Mouse (Mus musculus): Measurements from ENCODE around the gene Camkv. TPM values are rescaled to one million over a fixed set of nuclear protein-coding genes. Genes with fewer than 3 reads are reported as not detected.

The Camkv gene
- polyA plus RNA-seq, 1 experiment from 2014 or later = 2.6 TPM

DNA sequence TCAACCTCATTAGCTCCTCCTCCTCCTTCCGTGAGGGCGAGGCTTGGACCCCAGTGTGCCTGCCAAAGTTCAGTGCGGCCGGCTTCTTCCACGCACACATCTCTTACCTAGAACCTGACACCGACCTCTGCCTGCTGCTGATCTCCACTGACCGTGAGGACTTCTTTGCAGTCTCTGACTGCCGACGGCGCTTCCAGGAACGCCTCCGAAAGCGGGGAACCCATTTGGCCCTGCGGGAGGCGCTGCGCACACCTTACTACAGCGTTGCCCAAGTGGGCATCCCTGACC is 33.9 kb upstream of the Camkv start:
- Histone ChIP-seq H3K36me3 (ENCODE audit: control insufficient read depth, insufficient read depth, low read length) (peaks cover 7% of the 10 kb centered on the region), H3K4me3 (ENCODE audit: low read depth, low read length) (peak overlapping the region; percentile 32), H3K4me1 (ENCODE audit: control insufficient read depth, insufficient read depth, low read length) (peaks cover 12% of the 10 kb centered on the region), H3K27ac (replicated peaks; ENCODE audit: low read depth, low read length) (no peak overlapping the region), H3K9ac (ENCODE audit: low read depth, low read length) (peak overlapping the region; percentile 54), H3K27me3 (replicated peaks; ENCODE audit: control insufficient read depth, insufficient read depth, low read length) (peaks cover 15% of the 10 kb centered on the region), H3K4me2 (ENCODE audit: low read depth, low read length) (peak overlapping the region; percentile 56), H3K9me3 (ENCODE audit: control insufficient read depth, low read length) (no peaks in the 10 kb centered on the region)
- WGBS = 18% methylated on average over 12 of the region's 17 CpGs
- DNase-seq (ENCODE audit: low spot score) (no peak), ATAC-seq (ENCODE audit: low read depth) (no peak)

DNA sequence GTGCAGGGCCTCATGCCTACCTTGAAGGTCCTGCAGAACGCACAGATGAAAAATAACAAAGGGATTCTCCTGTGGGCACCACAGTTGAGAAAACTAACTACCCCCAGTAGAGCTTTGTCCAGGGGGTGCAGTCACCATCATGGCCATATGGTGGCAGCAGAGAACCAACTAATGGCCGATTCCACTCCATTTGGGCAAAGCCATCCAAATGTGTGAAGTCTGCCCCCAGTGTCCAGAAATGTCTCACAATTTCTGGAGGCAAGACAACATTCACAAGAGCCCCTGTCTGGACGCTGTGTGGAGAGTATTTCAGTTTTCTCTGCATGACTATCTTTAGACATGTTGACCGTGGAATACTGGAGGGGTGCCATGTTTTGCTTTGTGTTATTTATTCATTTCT is 30.7 kb upstream of the Camkv start:
- Histone ChIP-seq H3K9ac (ENCODE audit: low read depth, low read length) (no peak overlapping the region), H3K27me3 (replicated peaks; ENCODE audit: control insufficient read depth, insufficient read depth, low read length) (peaks cover 15% of the 10 kb centered on the region), H3K27ac (replicated peaks; ENCODE audit: low read depth, low read length) (no peak overlapping the region), H3K4me1 (ENCODE audit: control insufficient read depth, insufficient read depth, low read length) (peaks cover 43% of the 10 kb centered on the region), H3K9me3 (ENCODE audit: control insufficient read depth, low read length) (no peaks in the 10 kb centered on the region), H3K4me3 (ENCODE audit: low read depth, low read length) (no peak overlapping the region), H3K4me2 (ENCODE audit: low read depth, low read length) (no peak overlapping the region), H3K36me3 (ENCODE audit: control insufficient read depth, insufficient read depth, low read length) (0 out of 2 replicates have a peak, but pooled peaks cover 4% of the 10 kb centered on the region)
- ATAC-seq (ENCODE audit: low read depth) = peak; percentile 41
- DNase-seq (ENCODE audit: low spot score) = peak; percentile 92
- 2% methylated on average over 4 of the region's 4 CpGs for WGBS

DNA sequence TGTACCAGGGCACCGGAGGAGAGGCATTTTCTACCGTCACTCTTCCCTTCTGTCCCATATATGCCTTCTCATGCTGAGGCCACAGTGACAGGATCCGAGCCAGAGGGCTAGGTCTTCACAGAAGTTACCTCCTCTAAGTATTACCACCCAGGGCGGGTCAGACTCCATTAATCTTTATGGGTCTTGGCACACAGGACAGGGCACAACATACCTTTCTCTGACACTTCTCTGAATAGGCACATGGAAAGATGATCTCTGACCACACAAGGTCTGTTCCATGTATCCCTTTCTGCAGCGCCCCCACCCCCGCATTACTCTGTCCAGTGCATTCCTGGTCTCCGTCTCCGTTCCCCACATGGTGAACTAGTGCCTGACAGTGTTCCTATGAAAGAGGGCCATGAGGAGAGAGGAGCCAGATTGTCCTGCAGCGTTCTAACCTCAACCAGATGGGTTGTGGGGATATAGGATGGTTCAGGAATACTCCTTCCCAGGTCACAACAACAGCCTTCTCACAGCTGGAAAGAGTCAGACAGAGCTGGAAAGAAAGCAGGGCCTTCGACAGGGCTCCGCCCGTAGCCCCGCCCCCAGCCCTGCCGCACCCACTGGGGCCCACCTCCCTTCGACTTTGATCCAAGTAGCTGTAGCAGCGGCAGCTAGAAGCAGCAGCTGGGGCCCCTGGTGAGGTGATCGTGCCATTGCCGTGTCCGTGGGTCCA is 29.1 kb upstream of the Camkv start, which contains the start of gene Mst1r:
TSS of gene Mst1r (plus strand) at position 622 of the 715 bp plus-strand sequence.
- Histone ChIP-seq H3K4me3 (ENCODE audit: low read depth, low read length) (peak within 1 kb of the TSS; percentile 46), H3K27ac (replicated peaks; ENCODE audit: low read depth, low read length) (peak within 1 kb of the TSS; percentile 75), H3K4me2 (ENCODE audit: low read depth, low read length) (peak within 1 kb of the TSS; percentile 82), H3K27me3 (replicated peaks; ENCODE audit: control insufficient read depth, insufficient read depth, low read length) (no peaks in the 10 kb centered on the region; the same call in 1 of the 2 replicates), H3K4me1 (ENCODE audit: control insufficient read depth, insufficient read depth, low read length) (peaks cover 48% of the 10 kb centered on the region), H3K9ac (ENCODE audit: low read depth, low read length) (peak within 1 kb of the TSS; percentile 69), H3K36me3 (ENCODE audit: control insufficient read depth, insufficient read depth, low read length) (no peaks in the 10 kb centered on the region), H3K9me3 (ENCODE audit: control insufficient read depth, low read length) (no peaks in the 10 kb centered on the region)
- 20% methylated on average over 16 of the region's 19 CpGs for WGBS
- ATAC-seq (ENCODE audit: low read depth) (peak; percentile 91), DNase-seq (ENCODE audit: low spot score) (peak; percentile 91)

DNA sequence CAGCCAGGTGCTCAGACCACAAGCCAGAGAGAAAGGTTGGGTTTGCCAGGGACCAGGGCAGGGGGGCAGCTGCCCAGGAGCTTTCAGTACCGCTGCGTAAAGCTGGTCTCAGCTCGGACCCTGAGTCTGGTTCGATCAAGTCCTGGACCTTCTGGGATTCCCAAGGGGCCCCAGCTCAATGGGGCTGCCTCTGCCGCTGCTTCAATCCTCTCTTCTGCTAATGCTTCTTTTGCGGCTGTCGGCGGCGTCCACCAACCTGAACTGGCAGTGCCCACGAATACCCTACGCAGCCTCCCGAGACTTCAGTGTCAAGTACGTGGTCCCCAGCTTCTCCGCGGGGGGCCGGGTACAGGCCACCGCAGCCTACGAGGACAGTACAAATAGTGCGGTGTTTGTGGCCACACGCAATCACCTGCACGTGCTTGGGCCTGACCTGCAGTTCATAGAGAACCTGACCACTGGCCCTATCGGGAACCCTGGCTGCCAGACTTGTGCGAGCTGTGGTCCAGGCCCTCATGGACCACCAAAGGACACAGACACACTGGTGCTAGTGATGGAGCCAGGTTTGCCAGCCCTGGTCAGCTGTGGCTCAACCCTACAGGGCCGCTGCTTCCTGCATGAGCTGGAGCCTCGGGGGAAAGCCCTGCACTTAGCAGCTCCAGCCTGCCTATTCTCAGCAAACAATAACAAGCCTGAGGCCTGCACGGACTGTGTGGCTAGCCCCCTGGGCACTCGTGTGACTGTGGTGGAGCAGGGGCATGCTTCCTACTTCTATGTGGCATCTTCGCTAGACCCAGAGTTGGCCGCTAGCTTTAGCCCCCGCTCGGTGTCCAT is 28.3 kb upstream of the Camkv start:
- peak overlapping the region; percentile 46 for H3K4me3 ChIP-seq (ENCODE audit: low read depth, low read length)
- no peak; the same call in 1 of the 2 replicates for ATAC-seq (ENCODE audit: low read depth)
- WGBS = 37% methylated on average over 27 of the region's 31 CpGs

DNA sequence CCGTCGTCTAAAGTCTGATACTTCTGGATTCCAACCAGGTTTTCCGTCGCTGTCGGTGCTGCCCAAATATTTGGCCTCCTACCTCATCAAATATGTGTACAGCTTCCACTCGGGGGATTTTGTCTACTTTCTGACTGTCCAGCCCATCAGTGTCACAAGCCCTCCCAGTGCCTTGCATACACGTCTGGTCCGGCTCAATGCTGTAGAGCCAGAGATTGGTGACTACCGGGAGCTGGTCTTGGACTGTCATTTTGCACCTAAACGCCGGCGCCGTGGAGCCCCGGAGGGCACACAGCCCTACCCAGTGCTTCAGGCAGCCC is 27.7 kb upstream of the Camkv start:
- no peaks in the 10 kb centered on the region; the same call in 1 of the 2 replicates for H3K27me3 ChIP-seq (replicated peaks; ENCODE audit: control insufficient read depth, insufficient read depth, low read length)
- WGBS = 77% methylated on average over 14 of the region's 14 CpGs
- no peak for DNase-seq (ENCODE audit: low spot score)
- H3K4me1 ChIP-seq (ENCODE audit: control insufficient read depth, insufficient read depth, low read length) = peaks cover 48% of the 10 kb centered on the region
- H3K4me3 ChIP-seq (ENCODE audit: low read depth, low read length) = peak overlapping the region; percentile 46
- no peak overlapping the region for H3K27ac ChIP-seq (replicated peaks; ENCODE audit: low read depth, low read length)
- peak overlapping the region; percentile 82 for H3K4me2 ChIP-seq (ENCODE audit: low read depth, low read length)
- no peak for ATAC-seq (ENCODE audit: low read depth)
- peak overlapping the region; percentile 69; the same call in 1 of the 2 replicates for H3K9ac ChIP-seq (ENCODE audit: low read depth, low read length)
- no peaks in the 10 kb centered on the region for H3K9me3 ChIP-seq (ENCODE audit: control insufficient read depth, low read length)
- no peaks in the 10 kb centered on the region for H3K36me3 ChIP-seq (ENCODE audit: control insufficient read depth, insufficient read depth, low read length)

More for the DNA sequence above, 28.3 kb upstream of the Camkv start:
- Histone ChIP-seq H3K27me3 (replicated peaks; ENCODE audit: control insufficient read depth, insufficient read depth, low read length) (no peaks in the 10 kb centered on the region; the same call in 1 of the 2 replicates), H3K4me2 (ENCODE audit: low read depth, low read length) (peak overlapping the region; percentile 82), H3K36me3 (ENCODE audit: control insufficient read depth, insufficient read depth, low read length) (no peaks in the 10 kb centered on the region), H3K9me3 (ENCODE audit: control insufficient read depth, low read length) (no peaks in the 10 kb centered on the region), H3K9ac (ENCODE audit: low read depth, low read length) (peak overlapping the region; percentile 69), H3K27ac (replicated peaks; ENCODE audit: low read depth, low read length) (peak overlapping the region; percentile 75; the same call in 1 of the 2 replicates), H3K4me1 (ENCODE audit: control insufficient read depth, insufficient read depth, low read length) (peaks cover 48% of the 10 kb centered on the region)
- no peak for DNase-seq (ENCODE audit: low spot score)

DNA sequence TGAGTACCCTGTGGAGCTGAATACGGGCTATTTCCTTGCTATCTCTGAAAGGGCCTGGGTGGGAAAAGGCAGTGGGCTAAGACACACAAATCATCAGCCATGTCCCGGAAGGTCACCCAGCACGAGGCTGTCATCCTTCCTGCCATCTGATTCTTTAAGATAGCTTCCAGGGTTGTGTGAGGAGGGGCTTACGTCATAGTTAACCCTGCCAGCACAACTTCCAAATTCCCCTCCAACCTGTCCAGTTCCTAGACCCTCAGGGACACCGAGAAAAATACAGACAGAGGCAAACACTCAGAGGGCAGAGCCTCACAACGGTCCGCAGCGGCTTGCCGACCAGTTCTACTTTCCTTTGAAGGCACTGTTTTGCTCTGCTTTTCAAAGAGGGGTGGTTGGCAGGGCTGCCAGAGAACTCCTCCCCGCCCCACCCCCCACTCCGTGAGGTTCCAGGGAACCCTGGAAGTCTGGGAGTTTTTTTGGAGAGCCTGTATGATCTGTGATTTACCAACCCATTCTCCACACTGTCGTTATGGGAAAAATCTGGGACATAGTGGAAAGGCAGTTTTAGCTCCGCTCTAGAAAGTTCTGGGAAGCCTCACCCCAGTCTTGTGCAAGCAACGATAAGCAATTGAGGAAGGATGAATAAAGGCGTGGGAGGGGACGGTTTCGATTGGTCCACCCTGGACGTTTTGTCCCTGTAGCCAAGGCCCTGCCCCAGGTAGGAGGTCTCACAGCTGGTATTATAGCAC is 26.9 kb upstream of the Camkv start:
- Histone ChIP-seq H3K9ac (ENCODE audit: low read depth, low read length) (peak overlapping the region; percentile 69), H3K4me3 (ENCODE audit: low read depth, low read length) (peak overlapping the region; percentile 46), H3K4me2 (ENCODE audit: low read depth, low read length) (peak overlapping the region; percentile 82), H3K4me1 (ENCODE audit: control insufficient read depth, insufficient read depth, low read length) (peaks cover 48% of the 10 kb centered on the region), H3K27ac (replicated peaks; ENCODE audit: low read depth, low read length) (no peak overlapping the region), H3K36me3 (ENCODE audit: control insufficient read depth, insufficient read depth, low read length) (no peaks in the 10 kb centered on the region), H3K27me3 (replicated peaks; ENCODE audit: control insufficient read depth, insufficient read depth, low read length) (no peaks in the 10 kb centered on the region; the same call in 1 of the 2 replicates), H3K9me3 (ENCODE audit: control insufficient read depth, low read length) (no peaks in the 10 kb centered on the region)
- no peak for ATAC-seq (ENCODE audit: low read depth)
- WGBS = 33% methylated on average over 18 of the region's 18 CpGs
- no peak for DNase-seq (ENCODE audit: low spot score)

DNA sequence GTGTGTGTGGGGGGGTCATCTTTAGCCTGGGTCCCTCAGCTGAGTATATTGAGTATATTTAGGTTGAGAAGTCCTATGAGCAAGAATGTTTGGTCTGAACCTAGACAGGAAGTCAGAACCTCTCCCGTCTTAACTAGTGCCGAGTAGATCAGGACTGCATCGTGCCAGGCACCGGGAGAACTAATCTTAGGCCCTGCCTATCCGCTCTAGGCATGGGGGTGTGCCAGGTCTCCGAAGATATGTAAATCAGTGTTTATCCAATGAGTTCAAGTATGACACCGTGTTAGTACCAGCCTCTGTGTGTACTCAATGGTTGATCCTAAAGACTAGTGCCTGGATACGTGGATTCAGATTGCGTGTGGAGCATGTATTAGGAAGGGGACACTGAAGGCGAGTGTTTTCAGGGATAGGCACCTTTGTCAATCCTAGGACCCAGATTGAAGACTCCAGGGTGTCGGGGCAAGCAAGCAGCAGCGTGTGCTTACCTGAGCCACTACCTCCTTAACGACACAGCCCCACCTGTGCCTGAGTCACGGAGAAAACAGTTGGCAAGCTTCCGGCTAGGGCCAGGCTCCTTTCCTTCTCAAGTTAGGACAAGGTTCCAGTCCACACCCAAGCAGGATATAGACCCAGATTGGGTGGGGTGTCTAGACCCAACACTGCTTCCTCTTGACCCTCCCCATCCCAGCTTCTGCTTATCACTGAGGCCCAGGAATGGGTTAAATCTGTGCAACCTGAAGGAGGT is 25.3 kb upstream of the Camkv start:
- ATAC-seq (ENCODE audit: low read depth) (no peak), DNase-seq (ENCODE audit: low spot score) (no peak)
- no peaks in the 10 kb centered on the region for H3K36me3 ChIP-seq (ENCODE audit: control insufficient read depth, insufficient read depth, low read length)
- no peak overlapping the region for H3K27ac ChIP-seq (replicated peaks; ENCODE audit: low read depth, low read length)
- peak overlapping the region; percentile 82; the same call in 1 of the 2 replicates for H3K4me2 ChIP-seq (ENCODE audit: low read depth, low read length)
- 0 out of 2 replicates have a peak overlapping the region, but pooled peaks have one; percentile 3 for H3K9ac ChIP-seq (ENCODE audit: low read depth, low read length)
- H3K27me3 ChIP-seq (replicated peaks; ENCODE audit: control insufficient read depth, insufficient read depth, low read length) = no peaks in the 10 kb centered on the region; the same call in 1 of the 2 replicates
- no peak overlapping the region for H3K4me3 ChIP-seq (ENCODE audit: low read depth, low read length)
- peaks cover 45% of the 10 kb centered on the region for H3K4me1 ChIP-seq (ENCODE audit: control insufficient read depth, insufficient read depth, low read length)
- H3K9me3 ChIP-seq (ENCODE audit: control insufficient read depth, low read length) = no peaks in the 10 kb centered on the region
- 82% methylated on average over 15 of the region's 15 CpGs for WGBS

All from embryonic facial prominence, embryonic 14.5 days (tissue).